Mouse (Mus musculus): Measurements from ENCODE around the gene Acap3.

- TF ChIP-seq CTCF (IDR thresholded peaks at IDR 0.05; ENCODE audit: borderline replicate concordance, extremely low read depth, insufficient read depth, insufficient read length), result no peak
- no peak for TF ChIP-seq POLR2A (IDR thresholded peaks at IDR 0.05; ENCODE audit: borderline replicate concordance, extremely low read depth, insufficient read depth, insufficient read length, poor library complexity, severe bottlenecking)
Observed at GRCm38 (mm10) chr4:155889316-155889715, 2.3 kb upstream of the Acap3 start.
